Mouse (Mus musculus) stomach, postnatal 0 days (tissue): Measurements from ENCODE around the gene Tmem33. TPM values are rescaled to one million over a fixed set of nuclear protein-coding genes. Genes with fewer than 3 reads are reported as not detected.

ENCODE experiments used
- ATAC-seq: fragments of 200-750 bp; cut with Nextera tagmentation; 2 replicates; pipeline ENCODE4 v1.8.0; 2017; ENCODE audit not compliant: low FRiP score, low TSS enrichment
- DNase-seq: peaks from one replicate; pipeline ENCODE4 v3.0.0-alpha.2; 2016; ENCODE audit warnings: low spot score
- H3K27ac ChIP-seq: fragments of 300-500 bp; sonication (generic); replicated peaks from 2 replicates; pipeline ENCODE4 v1.5.1; 2014; ENCODE audit warnings: mild to moderate bottlenecking, control low read depth
- H3K27me3 ChIP-seq: fragments of 300-500 bp; sonication (generic); 2 replicates; pipeline ENCODE4 v1.6.1; 2014; ENCODE audit warnings: low read length; ENCODE audit not compliant: control insufficient read depth, insufficient read depth
- H3K36me3 ChIP-seq: fragments of 300-500 bp; sonication (generic); 2 replicates; pipeline ENCODE4 v1.6.1; 2014; ENCODE audit warnings: low read length, mixed read lengths; ENCODE audit not compliant: control insufficient read depth, insufficient read depth
- H3K4me1 ChIP-seq: fragments of 300-500 bp; sonication (generic); replicated peaks from 2 replicates; pipeline ENCODE4 v1.6.1; 2014; ENCODE audit warnings: antibody characterized with exemption; ENCODE audit not compliant: control insufficient read depth, insufficient read depth
- H3K4me2 ChIP-seq: fragments of 300-500 bp; sonication (generic); replicated peaks from 2 replicates; pipeline ENCODE4 v1.6.1; 2014; ENCODE audit warnings: low read depth, mild to moderate bottlenecking, control low read depth, moderate library complexity
- H3K4me3 ChIP-seq: fragments of 300-500 bp; sonication (generic); 2 replicates; pipeline ENCODE4 v1.5.1; 2014; ENCODE audit warnings: low read depth, low read length, control low read depth
- H3K9ac ChIP-seq: fragments of 300-500 bp; sonication (generic); 2 replicates; pipeline ENCODE4 v1.6.1; 2014; ENCODE audit warnings: mild to moderate bottlenecking, low read length, control low read depth, mixed read lengths
- H3K9me3 ChIP-seq: fragments of 300-500 bp; sonication (generic); 2 replicates; pipeline ENCODE4 v1.6.1; 2016; ENCODE audit warnings: low read length; ENCODE audit not compliant: control insufficient read depth
- CTCF ChIP-seq: IDR thresholded peaks from 2 replicates; pipeline ENCODE4 v1.5.1; 2016; ENCODE audit warnings: antibody characterized with exemption, low read depth, mild to moderate bottlenecking, moderate library complexity
- EP300 ChIP-seq: optimal IDR thresholded peaks from 2 replicates; pipeline ENCODE3; 2016; ENCODE audit warnings: antibody characterized with exemption
- WGBS: fragments of 180-500 bp; shearing (Covaris S2); extraction: QIAGEN DNeasy Blood & Tissue Kit; methylation state at CpG from one replicate; pipeline ENCODE4 v1.1.7; 2014; 5-methylcytosine and 5-hydroxymethylcytosine counted together
- polyA plus RNA-seq: library from polyadenylated mRNA; unstranded; fragments of >200 nt; fragmentation: Nextera tagmentation; extraction: Ambion mirVana; gene quantifications from 2 replicates; pipeline ENCODE4 v1.2.1, GENCODE M21; 2015

Tmem33 gene
- polyA plus RNA-seq, 1 experiment from 2014 or later: 106 TPM

GRCm38 (mm10) chr5:67295029-67295428 lies 34.7 kb downstream of the Tmem33 start:
- DNase-seq: no peak
- ATAC-seq: no peak
- 44% methylated on average over 3 of the region's 3 CpGs for WGBS
- no peaks in the 10 kb centered on the region for H3K4me1 ChIP-seq
- H3K9ac ChIP-seq: no peak overlapping the region
- TF ChIP-seq CTCF (no peak), EP300 (no peak)
- no peaks in the 10 kb centered on the region for H3K36me3 ChIP-seq
- no peaks in the 10 kb centered on the region for H3K9me3 ChIP-seq
- H3K4me2 ChIP-seq: no peak overlapping the region
- no peak overlapping the region for H3K4me3 ChIP-seq
- H3K27ac ChIP-seq: no peak overlapping the region
- H3K27me3 ChIP-seq: no peaks in the 10 kb centered on the region

- Histone ChIP-seq H3K36me3 (no peaks in the 10 kb centered on the region), H3K27ac (no peak overlapping the region), H3K9me3 (no peaks in the 10 kb centered on the region), H3K4me2 (no peak overlapping the region), H3K9ac (no peak overlapping the region), H3K4me3 (no peak overlapping the region), H3K27me3 (no peaks in the 10 kb centered on the region), H3K4me1 (no peaks in the 10 kb centered on the region)
- TF ChIP-seq EP300 (no peak), CTCF (no peak)
- DNase-seq: no peak
- ATAC-seq: no peak
- WGBS: 62% methylated on average over 6 of the region's 6 CpGs
Observed at GRCm38 (mm10) chr5:67295682-67296081, 35.3 kb downstream of the Tmem33 start.

GRCm38 (mm10) chr5:67296171-67296570 lies 35.8 kb downstream of the Tmem33 start:
- 86% methylated on average over 1 of the region's 1 CpGs for WGBS
- no peak overlapping the region for H3K27ac ChIP-seq
- no peaks in the 10 kb centered on the region for H3K9me3 ChIP-seq
- ATAC-seq (no peak), DNase-seq (no peak)
- H3K4me3 ChIP-seq: no peak overlapping the region
- no peak for TF ChIP-seq EP300
- no peak for TF ChIP-seq CTCF
- H3K27me3 ChIP-seq: no peaks in the 10 kb centered on the region
- H3K4me2 ChIP-seq: no peak overlapping the region
- H3K36me3 ChIP-seq: no peaks in the 10 kb centered on the region
- no peak overlapping the region for H3K9ac ChIP-seq
- H3K4me1 ChIP-seq: no peaks in the 10 kb centered on the region

DNA sequence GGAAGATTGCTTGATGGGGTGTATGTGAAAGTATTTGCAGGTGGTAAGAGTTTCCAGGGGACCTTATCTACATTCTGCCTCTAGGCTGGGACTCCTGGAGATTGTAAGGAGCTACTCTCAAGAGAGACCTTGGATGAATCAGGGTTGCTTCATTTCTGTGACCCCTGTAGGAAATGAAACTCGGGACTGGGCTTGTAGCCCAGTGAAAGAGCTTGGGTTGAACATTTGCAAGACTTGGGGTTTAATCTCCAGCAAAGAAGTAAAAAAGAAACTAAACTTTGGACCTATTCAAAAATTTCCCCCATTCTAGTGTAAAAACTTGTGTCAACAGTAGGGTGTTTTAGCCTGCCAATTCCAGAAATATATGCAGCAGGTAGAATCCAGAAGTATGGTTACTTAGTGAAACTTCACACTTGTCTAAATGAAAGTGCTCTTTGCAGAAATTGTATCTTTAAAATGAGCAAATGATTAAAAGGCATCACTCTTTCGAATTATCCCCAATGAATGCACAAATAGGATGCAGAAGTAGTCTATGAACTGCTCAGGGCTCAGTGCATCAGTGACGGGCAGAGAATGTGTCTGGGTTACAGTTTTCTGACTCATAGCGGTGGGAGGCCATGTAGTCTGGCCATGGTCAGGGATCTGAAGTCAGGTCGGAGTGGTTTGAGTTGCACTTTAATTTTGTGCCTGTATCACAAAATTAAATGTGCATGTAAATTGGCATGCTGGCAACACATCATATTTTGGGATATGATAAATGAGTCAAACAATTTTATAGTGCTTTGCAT lies 36.9 kb downstream of the Tmem33 start:
- Histone ChIP-seq H3K9ac (no peak overlapping the region), H3K27ac (no peak overlapping the region), H3K4me3 (no peak overlapping the region), H3K36me3 (no peaks in the 10 kb centered on the region), H3K4me2 (no peak overlapping the region), H3K4me1 (no peaks in the 10 kb centered on the region), H3K27me3 (no peaks in the 10 kb centered on the region), H3K9me3 (no peaks in the 10 kb centered on the region)
- no peak for DNase-seq
- no peak for ATAC-seq
- WGBS: 79% methylated on average over 5 of the region's 5 CpGs
- TF ChIP-seq CTCF: no peak
- TF ChIP-seq EP300: no peak

- no peak overlapping the region for H3K9ac ChIP-seq
- H3K27ac ChIP-seq: no peak overlapping the region
- no peaks in the 10 kb centered on the region for H3K9me3 ChIP-seq
- no peaks in the 10 kb centered on the region for H3K4me1 ChIP-seq
- ATAC-seq (no peak), DNase-seq (no peak)
- whole genome bisulfite sequencing: 82% methylated on average over 6 of the region's 6 CpGs
- H3K4me3 ChIP-seq: no peak overlapping the region
- H3K4me2 ChIP-seq: no peak overlapping the region
- TF ChIP-seq CTCF (no peak), EP300 (no peak)
- no peaks in the 10 kb centered on the region for H3K36me3 ChIP-seq
- no peaks in the 10 kb centered on the region for H3K27me3 ChIP-seq
Observed at GRCm38 (mm10) chr5:67299847-67300412, 39.6 kb downstream of the Tmem33 start.

- no peak overlapping the region for H3K27ac ChIP-seq
- WGBS: 93% methylated on average over 8 of the region's 8 CpGs
Observed at GRCm38 (mm10) chr5:67300926-67301597, 40.7 kb downstream of the Tmem33 start.

More at GRCm38 (mm10) chr5:67300926-67301597, 40.7 kb downstream of the Tmem33 start:
- Histone ChIP-seq H3K4me2 (no peak overlapping the region), H3K9me3 (no peaks in the 10 kb centered on the region), H3K9ac (no peak overlapping the region), H3K36me3 (no peaks in the 10 kb centered on the region), H3K4me3 (no peak overlapping the region), H3K27me3 (no peaks in the 10 kb centered on the region), H3K4me1 (no peaks in the 10 kb centered on the region)
- DNase-seq (no peak), ATAC-seq (no peak)
- no peak for TF ChIP-seq CTCF
- no peak for TF ChIP-seq EP300
